Mouse (Mus musculus): ENCODE data around the gene Sgca. TPM values are rescaled to one million over a fixed set of nuclear protein-coding genes. Genes with fewer than 3 reads are reported as not detected.
"Not testable (repeated sequence)": the region's sequence is repeated elsewhere in the genome, so short reads cannot be mapped to it uniquely, and the experiment has no call there.

The Sgca gene
- total and polyA plus RNA-seq, 2 experiments from 2014 or later = 62.2 to 313 TPM

DNA sequence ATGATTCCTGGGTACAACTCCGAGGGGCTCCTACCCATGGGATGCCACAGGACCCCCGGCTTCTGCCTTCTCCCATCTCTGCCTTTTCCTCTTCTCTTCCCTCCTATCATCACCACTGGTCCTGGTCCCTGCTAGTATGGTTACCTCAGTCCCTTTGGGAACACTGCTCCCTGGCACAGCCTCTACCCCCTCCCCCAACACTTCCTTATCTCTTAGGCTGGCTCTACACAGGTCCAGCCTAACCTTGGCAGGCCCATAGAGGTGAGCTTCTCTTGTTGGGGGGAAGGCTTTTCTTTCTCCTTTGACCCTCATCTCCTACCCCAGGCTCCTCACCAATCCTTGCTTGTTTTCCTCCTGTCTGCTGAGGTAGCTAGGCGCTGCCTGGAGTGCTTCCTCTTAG lies 39.4 kb upstream of the Sgca start:
- H3K4me1 ChIP-seq (ENCODE audit: control insufficient read depth, insufficient read depth) = 0 out of 2 replicates have a peak, but pooled peaks cover 3% of the 10 kb centered on the region
- no peak overlapping the region for H3K4me3 ChIP-seq (ENCODE audit: low read depth, low read length)
- peak; percentile 79 for ATAC-seq (ENCODE audit: insufficient read depth, low read depth)
- no peak overlapping the region for H3K4me2 ChIP-seq (ENCODE audit: low read depth, low read length)
- DNase-seq (ENCODE audit: low spot score) = no peak
- no peaks in the 10 kb centered on the region for H3K36me3 ChIP-seq (replicated peaks; ENCODE audit: control insufficient read depth, insufficient read depth, low read length)
- 50% methylated on average over 3 of the region's 3 CpGs for WGBS
- no peak overlapping the region for H3K27ac ChIP-seq (ENCODE audit: low read depth)
- H3K9ac ChIP-seq (replicated peaks; ENCODE audit: low read depth, low read length) = no peak overlapping the region
- H3K27me3 ChIP-seq (ENCODE audit: control insufficient read depth, insufficient read depth, low read length) = peaks cover 7% of the 10 kb centered on the region; the same call in 1 of the 2 replicates
- no peaks in the 10 kb centered on the region for H3K9me3 ChIP-seq (replicated peaks; ENCODE audit: control insufficient read depth, low read length)
- TF ChIP-seq EP300 (IDR thresholded peaks at IDR 0.05; ENCODE audit: low read depth) (no peak), CTCF (IDR thresholded peaks at IDR 0.05; ENCODE audit: low read depth) (no peak)

DNA sequence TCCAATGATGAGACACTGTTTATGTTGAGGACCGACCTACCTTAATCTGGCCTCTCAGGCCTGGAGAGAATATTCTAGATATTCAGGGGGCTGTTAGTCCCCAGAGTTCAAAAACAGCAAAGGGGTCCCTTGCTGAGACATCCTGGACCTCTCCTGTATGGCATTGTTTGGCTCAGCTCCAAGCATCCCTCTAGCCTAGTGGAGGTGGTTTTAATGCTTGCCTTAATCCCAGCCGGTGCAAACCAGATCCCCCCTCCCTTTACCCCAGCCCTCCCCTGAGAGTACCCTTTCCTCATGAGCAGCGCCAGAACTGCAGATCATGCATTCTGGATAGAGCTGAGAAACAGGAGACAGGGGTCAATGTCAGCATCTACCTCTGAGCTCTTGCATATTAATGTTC lies 36.4 kb upstream of the Sgca start:
- Histone ChIP-seq H3K4me3 (ENCODE audit: low read depth, low read length) (no peak overlapping the region), H3K4me2 (ENCODE audit: low read depth, low read length) (no peak overlapping the region), H3K36me3 (replicated peaks; ENCODE audit: control insufficient read depth, insufficient read depth, low read length) (no peaks in the 10 kb centered on the region), H3K9me3 (replicated peaks; ENCODE audit: control insufficient read depth, low read length) (no peaks in the 10 kb centered on the region), H3K4me1 (ENCODE audit: control insufficient read depth, insufficient read depth) (peaks cover 13% of the 10 kb centered on the region), H3K9ac (replicated peaks; ENCODE audit: low read depth, low read length) (no peak overlapping the region), H3K27ac (ENCODE audit: low read depth) (no peak overlapping the region), H3K27me3 (ENCODE audit: control insufficient read depth, insufficient read depth, low read length) (no peaks in the 10 kb centered on the region)
- TF ChIP-seq CTCF (IDR thresholded peaks at IDR 0.05; ENCODE audit: low read depth) = no peak
- TF ChIP-seq EP300 (IDR thresholded peaks at IDR 0.05; ENCODE audit: low read depth) = no peak
- WGBS = 36% methylated on average over 3 of the region's 3 CpGs
- DNase-seq (ENCODE audit: low spot score) (no peak), ATAC-seq (ENCODE audit: insufficient read depth, low read depth) (no peak)

DNA sequence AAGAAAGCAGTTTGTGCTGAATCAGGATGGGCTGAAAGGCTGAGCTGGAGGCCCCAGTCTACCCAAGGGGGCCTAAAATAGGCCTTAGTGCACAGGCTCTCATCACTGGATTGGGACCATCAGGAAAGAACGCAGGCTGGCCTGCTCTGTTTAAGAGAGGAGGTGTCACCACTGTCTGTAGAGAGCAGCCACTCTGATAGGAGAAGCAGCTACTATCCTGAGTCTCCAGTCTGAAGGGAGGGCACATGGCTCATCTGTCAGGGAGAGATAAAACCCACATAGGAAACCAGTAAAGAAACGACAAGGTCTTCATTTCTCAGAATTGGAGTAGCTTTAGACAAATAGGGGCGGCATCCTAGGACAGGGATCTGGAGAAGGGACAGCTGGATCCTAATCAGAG lies 35.9 kb upstream of the Sgca start:
- Histone ChIP-seq H3K4me2 (ENCODE audit: low read depth, low read length) (no peak overlapping the region), H3K4me1 (ENCODE audit: control insufficient read depth, insufficient read depth) (peaks cover 14% of the 10 kb centered on the region), H3K4me3 (ENCODE audit: low read depth, low read length) (no peak overlapping the region), H3K9me3 (replicated peaks; ENCODE audit: control insufficient read depth, low read length) (no peaks in the 10 kb centered on the region), H3K9ac (replicated peaks; ENCODE audit: low read depth, low read length) (no peak overlapping the region), H3K36me3 (replicated peaks; ENCODE audit: control insufficient read depth, insufficient read depth, low read length) (no peaks in the 10 kb centered on the region), H3K27me3 (ENCODE audit: control insufficient read depth, insufficient read depth, low read length) (no peaks in the 10 kb centered on the region), H3K27ac (ENCODE audit: low read depth) (no peak overlapping the region)
- no peak for ATAC-seq (ENCODE audit: insufficient read depth, low read depth)
- 41% methylated on average over 3 of the region's 3 CpGs for WGBS
- TF ChIP-seq EP300 (IDR thresholded peaks at IDR 0.05; ENCODE audit: low read depth) = no peak
- no peak for TF ChIP-seq CTCF (IDR thresholded peaks at IDR 0.05; ENCODE audit: low read depth)
- DNase-seq (ENCODE audit: low spot score) = no peak

DNA sequence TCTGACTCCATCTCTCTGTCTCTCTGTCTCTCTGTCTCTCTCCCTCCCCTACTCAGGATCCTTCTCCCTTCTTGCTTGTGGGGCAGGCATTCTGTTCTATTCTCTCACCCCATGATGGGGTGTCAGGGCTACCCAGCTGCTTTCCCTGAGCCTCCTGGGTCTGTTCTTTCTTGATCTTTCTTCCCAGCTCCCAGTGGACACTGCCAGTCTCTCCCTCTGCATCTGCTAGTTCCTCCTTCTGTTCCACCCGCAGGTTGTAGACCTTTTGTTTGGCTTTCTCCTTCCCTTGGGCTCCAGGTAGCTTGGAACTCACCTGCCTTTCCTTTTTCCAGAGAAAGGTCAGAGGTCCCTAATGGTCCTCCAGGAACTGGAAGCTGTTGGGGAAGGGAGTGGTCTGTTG lies 35.3 kb upstream of the Sgca start:
- Histone ChIP-seq H3K36me3 (replicated peaks; ENCODE audit: control insufficient read depth, insufficient read depth, low read length) (no peaks in the 10 kb centered on the region), H3K4me2 (ENCODE audit: low read depth, low read length) (no peak overlapping the region; the same call in 1 of the 2 replicates), H3K27me3 (ENCODE audit: control insufficient read depth, insufficient read depth, low read length) (no peaks in the 10 kb centered on the region), H3K27ac (ENCODE audit: low read depth) (no peak overlapping the region), H3K4me3 (ENCODE audit: low read depth, low read length) (no peak overlapping the region), H3K9ac (replicated peaks; ENCODE audit: low read depth, low read length) (no peak overlapping the region), H3K9me3 (replicated peaks; ENCODE audit: control insufficient read depth, low read length) (no peaks in the 10 kb centered on the region), H3K4me1 (ENCODE audit: control insufficient read depth, insufficient read depth) (peaks cover 21% of the 10 kb centered on the region)
- no peak for ATAC-seq (ENCODE audit: insufficient read depth, low read depth)
- WGBS = 33% methylated on average over 1 of the region's 1 CpGs
- TF ChIP-seq EP300 (IDR thresholded peaks at IDR 0.05; ENCODE audit: low read depth) = no peak
- TF ChIP-seq CTCF (IDR thresholded peaks at IDR 0.05; ENCODE audit: low read depth) = no peak
- DNase-seq (ENCODE audit: low spot score) = no peak

DNA sequence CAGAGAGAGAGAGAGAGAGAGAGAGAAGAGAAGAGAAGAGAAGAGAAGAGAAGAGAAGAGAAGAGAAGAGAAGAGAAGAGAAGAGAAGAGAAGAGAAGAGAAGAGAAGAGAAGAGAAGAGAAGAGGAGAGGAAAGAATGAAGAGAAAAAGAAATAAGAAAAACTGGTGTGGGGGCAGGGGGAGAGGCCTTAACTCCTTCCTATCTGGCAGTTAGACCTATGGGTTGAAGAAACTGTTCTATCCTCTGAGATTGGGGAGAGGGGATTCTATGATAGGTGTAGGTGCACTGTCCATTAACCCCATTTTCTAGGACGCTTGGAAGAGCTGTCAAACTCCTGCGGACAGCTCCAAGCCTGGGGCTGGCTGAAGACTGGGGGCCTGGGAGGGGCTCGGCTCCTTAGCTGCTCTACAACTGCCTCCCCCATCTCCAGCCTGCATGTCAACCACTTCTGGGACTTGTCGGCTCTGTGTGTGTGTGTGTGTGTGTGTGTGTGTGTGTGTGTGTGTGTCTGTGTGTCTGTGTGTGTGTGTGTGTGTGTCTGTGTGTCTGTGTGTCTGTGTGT lies 34.8 kb upstream of the Sgca start:
- H3K27me3 ChIP-seq (ENCODE audit: control insufficient read depth, insufficient read depth, low read length); H3K36me3 ChIP-seq (replicated peaks; ENCODE audit: control insufficient read depth, insufficient read depth, low read length); ATAC-seq (ENCODE audit: insufficient read depth, low read depth); H3K27ac ChIP-seq (ENCODE audit: low read depth); H3K9me3 ChIP-seq (replicated peaks; ENCODE audit: control insufficient read depth, low read length); DNase-seq (ENCODE audit: low spot score); H3K9ac ChIP-seq (replicated peaks; ENCODE audit: low read depth, low read length): not testable (repeated sequence)
- 42% methylated on average over 3 of the region's 4 CpGs for WGBS
- Histone ChIP-seq H3K4me1 (ENCODE audit: control insufficient read depth, insufficient read depth) (peaks cover 24% of the 10 kb centered on the region), H3K4me3 (ENCODE audit: low read depth, low read length) (peak overlapping the region; percentile 9; the same call in 1 of the 2 replicates), H3K4me2 (ENCODE audit: low read depth, low read length) (peak overlapping the region; percentile 97)

DNA sequence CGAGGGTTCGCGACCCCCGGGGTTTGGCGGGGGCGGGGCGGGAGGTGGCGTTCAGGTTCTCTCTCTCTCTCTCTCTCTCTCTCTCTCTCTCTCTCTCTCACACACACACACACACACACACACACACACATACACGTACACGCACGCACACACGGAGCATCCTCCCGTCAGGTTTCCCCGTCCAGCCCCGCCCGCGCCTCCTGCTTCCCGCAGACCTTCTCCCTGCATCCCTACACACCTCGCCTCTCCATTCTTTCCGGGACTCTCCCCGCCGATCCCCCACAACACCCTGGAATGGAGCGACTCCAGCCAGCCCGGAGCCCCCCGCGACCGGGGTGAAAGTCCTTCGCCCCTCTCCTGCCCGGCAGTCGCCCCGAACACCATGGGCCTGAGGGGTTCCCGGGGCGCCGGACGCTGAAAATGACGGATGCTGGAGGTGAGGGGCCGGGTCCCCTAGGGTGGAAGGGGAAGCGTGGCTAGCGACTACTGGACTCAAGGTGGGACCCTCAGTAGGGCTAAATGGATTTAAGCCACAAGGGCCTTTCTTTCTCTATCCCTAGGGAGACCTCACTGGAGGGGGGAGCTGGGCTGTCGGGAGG lies 34.1 kb upstream of the Sgca start:
- ATAC-seq (ENCODE audit: insufficient read depth, low read depth) (0 out of 2 replicates have a peak, but pooled peaks have one; percentile 13), DNase-seq (ENCODE audit: low spot score) (no peak)
- 0 out of 2 replicates have a peak, but pooled peaks cover 5% of the 10 kb centered on the region for H3K36me3 ChIP-seq (replicated peaks; ENCODE audit: control insufficient read depth, insufficient read depth, low read length)
- H3K27me3 ChIP-seq (ENCODE audit: control insufficient read depth, insufficient read depth, low read length) = no peaks in the 10 kb centered on the region
- peak overlapping the region; percentile 64 for H3K27ac ChIP-seq (ENCODE audit: low read depth)
- H3K4me3 ChIP-seq (ENCODE audit: low read depth, low read length) = peak overlapping the region; percentile 68
- peaks cover 20% of the 10 kb centered on the region for H3K4me1 ChIP-seq (ENCODE audit: control insufficient read depth, insufficient read depth)
- H3K9ac ChIP-seq (replicated peaks; ENCODE audit: low read depth, low read length) = peak overlapping the region; percentile 59
- WGBS = 1% methylated on average over 35 of the region's 40 CpGs
- TF ChIP-seq CTCF (IDR thresholded peaks at IDR 0.05; ENCODE audit: low read depth) (no peak), EP300 (IDR thresholded peaks at IDR 0.05; ENCODE audit: low read depth) (no peak)
- H3K9me3 ChIP-seq (replicated peaks; ENCODE audit: control insufficient read depth, low read length) = no peaks in the 10 kb centered on the region
- H3K4me2 ChIP-seq (ENCODE audit: low read depth, low read length) = peak overlapping the region; percentile 97

Data from heart, postnatal 0 days (tissue).